Mouse (Mus musculus) myocyte (in vitro differentiated cells): Measurements from ENCODE around the gene Clock.

Source experiments
- CEBPB ChIP-seq: IDR thresholded peaks from 2 replicates; pipeline ENCODE4 v1.6.1; 2011; ENCODE audit warnings: mild to moderate bottlenecking, moderate library complexity; ENCODE audit not compliant: poor library complexity, insufficient read depth, severe bottlenecking
- E2F4 ChIP-seq: IDR thresholded peaks from one replicate; pipeline ENCODE4 v1.6.1; 2011; ENCODE audit warnings: mild to moderate bottlenecking, control low read depth, moderate library complexity; ENCODE audit not compliant: insufficient read depth
- MAX ChIP-seq: IDR thresholded peaks from one replicate; pipeline ENCODE4 v1.6.1; 2011; ENCODE audit warnings: low read depth, mild to moderate bottlenecking, control low read depth
- MYOD1 ChIP-seq, 3 experiments: IDR thresholded peaks; one replicate each; pipeline ENCODE4 v1.6.1; 2011; ENCODE audit warnings: control low read depth in 2 of 3, low read depth in 2 of 3, mild to moderate bottlenecking in 2 of 3, moderate library complexity in 1 of 3; ENCODE audit not compliant: insufficient read length in 2 of 3, control insufficient read depth in 1 of 3
- MYOG ChIP-seq, 3 experiments: IDR thresholded peaks; one replicate each; pipeline ENCODE4 v1.6.1; 2011; ENCODE audit warnings: control low read depth in 2 of 3, low read depth in 2 of 3, mild to moderate bottlenecking in 2 of 3; ENCODE audit not compliant: insufficient read length in 2 of 3, control insufficient read depth in 1 of 3, insufficient read depth in 1 of 3
- POLR2A ChIP-seq: IDR thresholded peaks from one replicate; pipeline ENCODE4 v1.6.1; 2011; ENCODE audit warnings: low read depth, mild to moderate bottlenecking, control low read depth, moderate library complexity; ENCODE audit not compliant: insufficient read length
- POLR2AphosphoS2 ChIP-seq: IDR thresholded peaks from one replicate; pipeline ENCODE4 v1.6.1; 2011; ENCODE audit warnings: low read depth, control low read depth; ENCODE audit not compliant: insufficient read length
- SRF ChIP-seq: IDR thresholded peaks from one replicate; pipeline ENCODE4 v1.6.1; 2011; ENCODE audit warnings: low read depth; ENCODE audit not compliant: control insufficient read depth, insufficient read length
- TCF12 ChIP-seq: IDR thresholded peaks from one replicate; pipeline ENCODE4 v1.6.1; 2011; ENCODE audit warnings: mild to moderate bottlenecking, control low read depth; ENCODE audit not compliant: poor library complexity, insufficient read depth, severe bottlenecking
- TCF3 ChIP-seq: IDR thresholded peaks from one replicate; pipeline ENCODE4 v1.6.1; 2011; ENCODE audit warnings: low read depth, control low read depth; ENCODE audit not compliant: insufficient read length
- USF1 ChIP-seq: IDR thresholded peaks from one replicate; pipeline ENCODE4 v1.6.1; 2011; ENCODE audit warnings: low read depth, mild to moderate bottlenecking, control low read depth, moderate library complexity

DNA sequence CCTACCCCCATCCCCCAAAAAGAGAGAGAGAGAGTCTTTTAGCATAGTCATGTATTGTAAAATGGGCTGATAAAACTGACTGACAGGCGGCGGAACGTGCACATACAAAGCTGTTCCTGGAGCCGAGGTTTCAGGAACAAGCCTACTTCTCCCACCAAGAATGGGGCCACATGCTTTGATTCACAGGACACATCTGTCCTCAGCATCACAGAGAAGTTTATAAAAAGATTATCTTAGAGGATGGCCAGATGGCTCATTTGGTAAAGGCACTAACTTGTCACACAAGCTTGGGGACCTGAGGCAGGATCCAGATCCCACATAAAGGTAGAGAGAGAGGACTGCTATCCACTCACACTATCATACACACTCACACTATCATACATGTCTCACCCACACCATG, 20.5 kb upstream of the Clock start:
- no peak for TF ChIP-seq POLR2A
- no peak for TF ChIP-seq MYOG (IDR thresholded peaks at IDR 0.05; ENCODE audit: control insufficient read depth in 1 of 3, insufficient read depth in 1 of 3, insufficient read length in 2 of 3, low read depth in 2 of 3)
- no peak for TF ChIP-seq USF1
- TF ChIP-seq TCF12, result no peak
- TF ChIP-seq MYOD1 (IDR thresholded peaks at IDR 0.05; ENCODE audit: control insufficient read depth in 1 of 3, insufficient read length in 2 of 3, low read depth in 2 of 3), result no peak
- TF ChIP-seq TCF3, result no peak
- no peak for TF ChIP-seq POLR2AphosphoS2
- no peak for TF ChIP-seq MAX
- TF ChIP-seq SRF, result no peak
- no peak for TF ChIP-seq E2F4
- no peak for TF ChIP-seq CEBPB
